Mouse (Mus musculus): Measurements from ENCODE around the gene Pank2.
"Not testable (repeated sequence)": the region's sequence is repeated elsewhere in the genome, so short reads cannot be mapped to it uniquely, and the experiment has no call there.

DNA sequence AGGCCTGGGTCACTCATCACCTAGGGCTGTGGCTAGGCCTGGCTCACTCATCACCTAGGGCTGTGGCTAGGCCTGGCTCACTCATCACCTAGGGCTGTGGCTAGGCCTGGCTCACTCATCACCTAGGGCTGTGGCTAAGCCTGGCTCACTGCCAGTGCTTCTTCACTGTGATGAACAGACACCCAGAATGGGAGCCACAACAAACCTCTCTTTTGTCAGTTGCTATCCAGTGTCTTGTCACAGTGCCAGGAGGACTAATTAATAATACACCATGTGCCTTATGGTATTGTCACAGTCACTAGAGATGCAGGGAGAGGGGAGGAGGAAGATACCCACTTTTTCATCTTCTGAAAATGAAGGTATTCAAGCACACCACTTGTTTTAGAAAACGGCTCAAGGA lies 42.9 kb downstream of the Pank2 start:
- TF ChIP-seq CTCF (IDR thresholded peaks at IDR 0.05; ENCODE audit: control insufficient read depth, insufficient read depth, low read length); POLR2A (IDR thresholded peaks at IDR 0.05; ENCODE audit: borderline replicate concordance, control insufficient read depth, low read depth, low read length): not testable (repeated sequence)

Data from bone marrow, adult 2 months (tissue).